13 mouse cellular contexts compared by ENCODE assay signal in genomic region chr6:38787811-38788509, GRCm38 (mm10).
DNase-seq lines count a peak whose midpoint lies in the region; ATAC-seq and TF ChIP-seq lines count a peak whose summit lies in the region.
"Had no signal": no experiment of that assay in that cellular context is flagged by ENCODE, and none has a peak within 500 bp of the region (broad histone marks: within the 10 kb centered on the region; RNA-seq: fewer than 3 reads in every experiment).

No protein-coding gene starts in this region.

- TF ChIP-seq POLR2A in cerebellum, adult 2 months (IDR thresholded peaks at IDR 0.05; ENCODE audit: borderline replicate concordance, insufficient read depth, low read length), result no peak

- TF ChIP-seq CTCF in cerebellum, adult 2 months (IDR thresholded peaks at IDR 0.05; ENCODE audit: borderline replicate concordance, insufficient read depth, low read depth, low read length), result no peak
- TF ChIP-seq CTCF in stomach, postnatal 0 days (IDR thresholded peaks at IDR 0.05; ENCODE audit: low read depth), result no peak

- no peaks in the 10 kb centered on the region for H3K9me3 ChIP-seq in heart, embryonic 12.5 days (replicated peaks)
- H3K9me3 ChIP-seq in stomach, postnatal 0 days (ENCODE audit: control insufficient read depth, low read length), result no peaks in the 10 kb centered on the region

- H3K4me3 ChIP-seq in cerebellum, adult 2 months (replicated peaks; ENCODE audit: insufficient read depth, low read depth, low read length), result no peak overlapping the region
- H3K4me3 ChIP-seq in heart, embryonic 12.5 days, result no peak overlapping the region
- H3K4me3 ChIP-seq in stomach, postnatal 0 days (ENCODE audit: low read depth, low read length), result no peak overlapping the region

- no peak for TF ChIP-seq EP300 in stomach, postnatal 0 days (optimal IDR thresholded peaks at IDR 0.05)

- peaks cover 19% of the 10 kb centered on the region for H3K4me1 ChIP-seq in cerebellum, adult 2 months (ENCODE audit: control insufficient read depth, insufficient read depth, low read length)
- peaks cover 44% of the 10 kb centered on the region for H3K4me1 ChIP-seq in heart, embryonic 12.5 days (replicated peaks)
- H3K4me1 ChIP-seq in stomach, postnatal 0 days (replicated peaks; ENCODE audit: control insufficient read depth, insufficient read depth), result no peaks in the 10 kb centered on the region

- peak; percentile 34 to 78 for DNase-seq in cerebellum, adult 2 months
- no peak for DNase-seq in cerebellum, adult 11 months
- peak; percentile 57 for DNase-seq in right cerebral cortex, adult 18-20 months
- no peak for DNase-seq in right cerebral cortex, postnatal 4 days
- DNase-seq in stomach, postnatal 0 days (ENCODE audit: low spot score), result no peak
- no peak for DNase-seq in kidney, postnatal 10 days
- no peak for DNase-seq in adrenal gland, adult 8-10 months
- DNase-seq: forebrain, postnatal 0 days; lung, embryonic 14.5 days; retina, postnatal 1 day; thymus, adult 18-20 months had no signal

- peaks cover 7% of the 10 kb centered on the region for H3K36me3 ChIP-seq in heart, embryonic 12.5 days
- H3K36me3 ChIP-seq in stomach, postnatal 0 days (ENCODE audit: control insufficient read depth, insufficient read depth, low read length), result no peaks in the 10 kb centered on the region

- H3K27ac ChIP-seq in cerebellum, adult 2 months (ENCODE audit: insufficient read depth, low read length), result no peak overlapping the region
- no peak overlapping the region for H3K27ac ChIP-seq in heart, embryonic 12.5 days (ENCODE audit: poor library complexity, severe bottlenecking)
- H3K27ac ChIP-seq in stomach, postnatal 0 days (replicated peaks), result no peak overlapping the region

- peak; percentile 84 for ATAC-seq in heart, embryonic 12.5 days (ENCODE audit: insufficient number of reproducible peaks, low FRiP score)
- 0 out of 2 replicates have a peak, but pooled peaks have one; percentile 15 for ATAC-seq in stomach, postnatal 0 days (ENCODE audit: low FRiP score, low TSS enrichment)
- ATAC-seq: forebrain, postnatal 0 days; hindbrain, embryonic 16.5 days had no signal

- H3K27me3 ChIP-seq in cerebellum, adult 2 months (ENCODE audit: control insufficient read depth, insufficient read depth, low read length), result no peaks in the 10 kb centered on the region
- H3K27me3 ChIP-seq in heart, embryonic 12.5 days (replicated peaks), result no peaks in the 10 kb centered on the region
- H3K27me3 ChIP-seq in stomach, postnatal 0 days (ENCODE audit: control insufficient read depth, insufficient read depth, low read length), result no peaks in the 10 kb centered on the region

- 27% methylated on average over 6 of the region's 6 CpGs for WGBS in cerebellum, adult 2 months
- 70% methylated on average over 6 of the region's 6 CpGs for WGBS in heart, embryonic 12.5 days
- 64% methylated on average over 6 of the region's 6 CpGs for WGBS in stomach, postnatal 0 days

- H3K4me2 ChIP-seq in heart, embryonic 12.5 days, result no peak overlapping the region
- H3K4me2 ChIP-seq in stomach, postnatal 0 days (replicated peaks; ENCODE audit: low read depth), result no peak overlapping the region
- H3K4me2 ChIP-seq: lung, embryonic 14.5 days had no signal

- no peak overlapping the region for H3K9ac ChIP-seq in heart, embryonic 12.5 days
- no peak overlapping the region for H3K9ac ChIP-seq in stomach, postnatal 0 days (ENCODE audit: low read length)
- H3K9ac ChIP-seq: forebrain, postnatal 0 days; lung, embryonic 14.5 days had no signal

Comparison
In these comparisons a context has a peak if more than half of its experiments do, and no peak if none do; other contexts are left out.
1. DNase-seq: peak in cerebellum, adult 2 months (2 of 2) and right cerebral cortex, adult 18-20 months (single experiment); none in cerebellum, adult 11 months (single experiment), right cerebral cortex, postnatal 4 days (single experiment), stomach, postnatal 0 days (single experiment), kidney, postnatal 10 days (single experiment) and adrenal gland, adult 8-10 months (single experiment).